Comparison of ENCODE assay signal across 8 mouse cellular contexts in genomic region chr14:54653496-54653895, GRCm38 (mm10). TPM values are rescaled to one million over a fixed set of nuclear protein-coding genes. Genes with fewer than 3 reads are reported as not detected.
DNase-seq lines count a peak whose midpoint lies in the region; ATAC-seq and TF ChIP-seq lines count a peak whose summit lies in the region.

No protein-coding gene starts in this region.

- no peaks in the 10 kb centered on the region for H3K9me3 ChIP-seq in ES-E14 (ENCODE audit: control insufficient read depth, insufficient read depth, low read depth, low read length)
- H3K9me3 ChIP-seq in forebrain, embryonic 13.5 days (replicated peaks) = no peaks in the 10 kb centered on the region
- no peaks in the 10 kb centered on the region for H3K9me3 ChIP-seq in liver, postnatal 0 days (ENCODE audit: low read length)
- no peaks in the 10 kb centered on the region for H3K9me3 ChIP-seq in neural tube, embryonic 13.5 days

- H3K9ac ChIP-seq in ES-E14 (ENCODE audit: insufficient read depth, low read depth, low read length, poor library complexity, severe bottlenecking) = peak overlapping the region; percentile 92
- H3K9ac ChIP-seq in forebrain, embryonic 13.5 days = peak overlapping the region; percentile 89
- peak overlapping the region; percentile 76 for H3K9ac ChIP-seq in liver, postnatal 0 days (replicated peaks)
- peak overlapping the region; percentile 92 for H3K9ac ChIP-seq in neural tube, embryonic 13.5 days

- H3K36me3 ChIP-seq in ES-E14 (ENCODE audit: control insufficient read depth, insufficient read depth, low read length, poor library complexity, severe bottlenecking) = peaks cover 35% of the 10 kb centered on the region
- H3K36me3 ChIP-seq in forebrain, embryonic 13.5 days (ENCODE audit: poor library complexity, severe bottlenecking) = peaks cover 70% of the 10 kb centered on the region
- peaks cover 69% of the 10 kb centered on the region for H3K36me3 ChIP-seq in liver, postnatal 0 days (replicated peaks; ENCODE audit: insufficient read depth, low read length)
- H3K36me3 ChIP-seq in neural tube, embryonic 13.5 days = peaks cover 66% of the 10 kb centered on the region

- ATAC-seq in cerebellum, adult (ENCODE audit: insufficient number of reproducible peaks, low FRiP score, low TSS enrichment) = peak; percentile 88
- peak; percentile 91 for ATAC-seq in forebrain, embryonic 13.5 days
- peak; percentile 86 for ATAC-seq in liver, postnatal 0 days
- ATAC-seq in neural tube, embryonic 13.5 days (ENCODE audit: low read depth) = peak; percentile 85

- in situ Hi-C loops in ES-E14 (cut with MboI; ENCODE audit: low sequenced_read_pairs in 2 of 2, unreplicated experiment in 2 of 2) = no loop called here

- no peak for TF ChIP-seq CTCF in liver, postnatal 0 days (IDR thresholded peaks at IDR 0.05; ENCODE audit: low read depth)

- H3K4me3 ChIP-seq in ES-E14 (ENCODE audit: insufficient read depth in 1 of 2, low read depth in 1 of 2, low read length in 2 of 2, poor library complexity in 1 of 2, severe bottlenecking in 1 of 2) = peak overlapping the region; percentile 82 to 86
- H3K4me3 ChIP-seq in forebrain, embryonic 13.5 days = peak overlapping the region; percentile 73
- H3K4me3 ChIP-seq in liver, postnatal 0 days (ENCODE audit: low read depth, low read length) = peak overlapping the region; percentile 64
- peak overlapping the region; percentile 69 for H3K4me3 ChIP-seq in neural tube, embryonic 13.5 days

- peak overlapping the region; percentile 89 for H3K4me2 ChIP-seq in forebrain, embryonic 13.5 days
- peak overlapping the region; percentile 72 for H3K4me2 ChIP-seq in liver, postnatal 0 days (ENCODE audit: low read depth, low read length)
- peak overlapping the region; percentile 80 for H3K4me2 ChIP-seq in neural tube, embryonic 13.5 days

- DNase-seq in ES-E14 (ENCODE audit: low read depth, low spot score) = peak; percentile 73
- DNase-seq in heart, postnatal 14 days = peak; percentile 82 to 87
- DNase-seq in layer of hippocampus, adult 11-12 months (ENCODE audit: low spot score) = peak; percentile 84
- peak; percentile 88 for DNase-seq in liver, postnatal 0 days
- DNase-seq in telencephalon, adult 2 months (ENCODE audit: low read depth, low spot score) = peak; percentile 74

- intact Hi-C loops in heart, postnatal 14 days (cut with DNase I) = loop anchor here (5.0 kb wide), 1 partner anchor 34 kb away; the partner anchor contains the start of genes 1700123O20Rik and Acin1

- peaks cover 5 to 12% of the 10 kb centered on the region in 2 experiments; a peak in 3 of 4 replicates for H3K4me1 ChIP-seq in ES-E14 (ENCODE audit: control insufficient read depth in 2 of 2, insufficient read depth in 2 of 2, low read length in 2 of 2, poor library complexity in 1 of 2)
- peaks cover 46% of the 10 kb centered on the region for H3K4me1 ChIP-seq in forebrain, embryonic 13.5 days
- peaks cover 17% of the 10 kb centered on the region for H3K4me1 ChIP-seq in liver, postnatal 0 days (ENCODE audit: insufficient read depth)
- peaks cover 48% of the 10 kb centered on the region for H3K4me1 ChIP-seq in neural tube, embryonic 13.5 days (replicated peaks)

- no peaks in the 10 kb centered on the region for H3K27me3 ChIP-seq in forebrain, embryonic 13.5 days
- no peaks in the 10 kb centered on the region for H3K27me3 ChIP-seq in liver, postnatal 0 days (ENCODE audit: insufficient read depth, low read length)
- no peaks in the 10 kb centered on the region for H3K27me3 ChIP-seq in neural tube, embryonic 13.5 days

- WGBS in forebrain, embryonic 13.5 days = 1% methylated on average over 12 of the region's 12 CpGs
- under 1% methylated on average over 12 of the region's 12 CpGs for WGBS in liver, postnatal 0 days (ENCODE audit: insufficient replicate concordance)
- under 1% methylated on average over 12 of the region's 12 CpGs for WGBS in neural tube, embryonic 13.5 days

- TF ChIP-seq EP300 in liver, postnatal 0 days (IDR thresholded peaks at IDR 0.05; ENCODE audit: low read depth) = no peak

- peak overlapping the region; percentile 94 for H3K27ac ChIP-seq in ES-E14 (ENCODE audit: insufficient read depth, low read depth, low read length, poor library complexity, severe bottlenecking)
- H3K27ac ChIP-seq in forebrain, embryonic 13.5 days = peak overlapping the region; percentile 83
- H3K27ac ChIP-seq in liver, postnatal 0 days (ENCODE audit: low read depth) = peak overlapping the region; percentile 70
- peak overlapping the region; percentile 92 for H3K27ac ChIP-seq in neural tube, embryonic 13.5 days (replicated peaks)

TF ChIP-seq in ES-E14, 5 proteins besides CTCF, POLR2A, EP300 and RAD21:
- 0 out of 2 replicates have a peak, but pooled peaks have one; percentile 14 for TF ChIP-seq MAFK (IDR thresholded peaks at IDR 0.05; ENCODE audit: insufficient read depth, low read depth, low read length)
- TF ChIP-seq CHD2 (IDR thresholded peaks at IDR 0.05; ENCODE audit: low read depth, low read length) = no peak

RNA-seq across cellular contexts. Expression of gene Cdh24, which starts 12.3 kb away (rescaled TPM):
- 3.2 and 6.3 TPM in 2 replicates for total RNA-seq in ES-E14 (2012; rRNA removed)
- 7.1 and 8.0 TPM in 2 replicates for polyA plus RNA-seq in forebrain, embryonic 13.5 days (2015; fragmentation: Nextera tagmentation; extraction: Ambion mirVana)
- total RNA-seq in heart, postnatal 14 days (2021) = 1 to 10 TPM; 1.1 to 1.6 TPM
- polyA plus RNA-seq in liver, postnatal 0 days (2015; fragmentation: Nextera tagmentation; extraction: Ambion mirVana) = 0.09 and 0.11 TPM in 2 replicates
- 9.1 and 9.2 TPM in 2 replicates for polyA plus RNA-seq in neural tube, embryonic 13.5 days (2015; fragmentation: Nextera tagmentation; extraction: Ambion mirVana)

RNA-seq across cellular contexts. Expression of gene Gm17606, which starts 12.7 kb away (rescaled TPM):
- total RNA-seq in ES-E14 (2012; rRNA removed) = not detected in 2 replicates
- not detected in 2 replicates for polyA plus RNA-seq in forebrain, embryonic 13.5 days (2015; fragmentation: Nextera tagmentation; extraction: Ambion mirVana)
- total RNA-seq in heart, postnatal 14 days (2021) = not detected
- polyA plus RNA-seq in liver, postnatal 0 days (2015; fragmentation: Nextera tagmentation; extraction: Ambion mirVana) = not detected in 2 replicates
- not detected in 2 replicates for polyA plus RNA-seq in neural tube, embryonic 13.5 days (2015; fragmentation: Nextera tagmentation; extraction: Ambion mirVana)

RNA-seq across cellular contexts. Expression of gene Psmb11, which starts 32.3 kb away (rescaled TPM):
- total RNA-seq in ES-E14 (2012; rRNA removed) = 0.11 TPM in 1 of 2 replicates, not detected in the other
- polyA plus RNA-seq in forebrain, embryonic 13.5 days (2015; fragmentation: Nextera tagmentation; extraction: Ambion mirVana) = 0.04 TPM in 1 of 2 replicates, not detected in the other
- 1 to 10 TPM in 1 of 2 experiments, not detected in 1; 1.1 TPM for total RNA-seq in heart, postnatal 14 days (2021)
- polyA plus RNA-seq in liver, postnatal 0 days (2015; fragmentation: Nextera tagmentation; extraction: Ambion mirVana) = not detected in 2 replicates
- 0.07 TPM in 1 of 2 replicates, not detected in the other for polyA plus RNA-seq in neural tube, embryonic 13.5 days (2015; fragmentation: Nextera tagmentation; extraction: Ambion mirVana)

RNA-seq across cellular contexts. Expression of gene 1700123O20Rik, which starts 32.5 kb away (rescaled TPM):
- total RNA-seq in ES-E14 (2012; rRNA removed) = 26.7 and 34.3 TPM in 2 replicates
- 84.6 and 87.5 TPM in 2 replicates for polyA plus RNA-seq in forebrain, embryonic 13.5 days (2015; fragmentation: Nextera tagmentation; extraction: Ambion mirVana)
- 10 to 100 TPM; 17.2 to 18.6 TPM for total RNA-seq in heart, postnatal 14 days (2021)
- polyA plus RNA-seq in liver, postnatal 0 days (2015; fragmentation: Nextera tagmentation; extraction: Ambion mirVana) = 50.9 and 53.3 TPM in 2 replicates
- polyA plus RNA-seq in neural tube, embryonic 13.5 days (2015; fragmentation: Nextera tagmentation; extraction: Ambion mirVana) = 84.6 and 90.6 TPM in 2 replicates

RNA-seq across cellular contexts. Expression of gene Acin1, which starts 33.2 kb away (rescaled TPM):
- total RNA-seq in ES-E14 (2012; rRNA removed) = 121 and 196 TPM in 2 replicates
- polyA plus RNA-seq in forebrain, embryonic 13.5 days (2015; fragmentation: Nextera tagmentation; extraction: Ambion mirVana) = 191 and 216 TPM in 2 replicates
- total RNA-seq in heart, postnatal 14 days (2021) = 100 to 1,000 TPM; 105 to 106 TPM
- polyA plus RNA-seq in liver, postnatal 0 days (2015; fragmentation: Nextera tagmentation; extraction: Ambion mirVana) = 28.4 and 38.0 TPM in 2 replicates
- 140 and 146 TPM in 2 replicates for polyA plus RNA-seq in neural tube, embryonic 13.5 days (2015; fragmentation: Nextera tagmentation; extraction: Ambion mirVana)

Comparison
In these comparisons a context has a peak if more than half of its experiments do, and no peak if none do; other contexts are left out.
1. Peak in every context shown above with its lines: DNase-seq, ATAC-seq, H3K4me3 ChIP-seq and H3K27ac ChIP-seq.